Mouse (Mus musculus) MEL (cell line): ENCODE data around the gene Nrtn. TPM values are rescaled to one million over a fixed set of nuclear protein-coding genes. Genes with fewer than 3 reads are reported as not detected.

Experiments
- DNase-seq: peaks from one replicate; pipeline ENCODE4 v3.0.0; 2011; ENCODE audit warnings: low read depth, low spot score
- H3K27ac ChIP-seq: 2 replicates; pipeline ENCODE4 v1.5.1; 2012; ENCODE audit warnings: low read depth, mild to moderate bottlenecking, control low read depth, low read length, moderate library complexity; ENCODE audit not compliant: control insufficient read depth
- H3K27me3 ChIP-seq, 2 experiments: fragments of 150-350 bp in 1 of 2; sonication (generic) in 1 of 2; 2 replicates each; pipeline ENCODE4 v1.6.1; 2012; ENCODE audit warnings: low read length in 2 of 2, mild to moderate bottlenecking in 2 of 2, improper control_type of control experiment in 1 of 2, moderate library complexity in 1 of 2; ENCODE audit not compliant: insufficient read depth in 2 of 2, control insufficient read depth in 1 of 2
- H3K36me3 ChIP-seq, 2 experiments: 2 replicates each; pipeline ENCODE4 v1.6.1; 2012 to 2014; ENCODE audit warnings: low read length in 2 of 2, improper control_type of control experiment in 1 of 2, inconsistent platforms in 1 of 2, mild to moderate bottlenecking in 1 of 2; ENCODE audit not compliant: insufficient read depth in 2 of 2, control insufficient read depth in 1 of 2
- H3K4me1 ChIP-seq, 2 experiments: fragments of 150-350 bp in 1 of 2; sonication (generic) in 1 of 2; 2 replicates each; pipeline ENCODE4 v1.6.1; 2012; ENCODE audit warnings: low read length in 2 of 2, improper control_type of control experiment in 1 of 2, mild to moderate bottlenecking in 1 of 2; ENCODE audit not compliant: insufficient read depth in 2 of 2, control insufficient read depth in 1 of 2
- H3K4me3 ChIP-seq, 2 experiments: fragments of 150-350 bp in 1 of 2; sonication (generic) in 1 of 2; 2 replicates each; pipeline ENCODE4 v1.5.1; 2012; ENCODE audit warnings: low read depth in 2 of 2, low read length in 2 of 2, mild to moderate bottlenecking in 2 of 2, moderate library complexity in 2 of 2, control low read depth in 1 of 2, improper control_type of control experiment in 1 of 2; ENCODE audit not compliant: control insufficient read depth in 1 of 2, insufficient read depth in 1 of 2
- H3K79me2 ChIP-seq: 2 replicates; pipeline ENCODE4 v1.6.1; 2012; ENCODE audit warnings: mild to moderate bottlenecking, low read length, moderate library complexity; ENCODE audit not compliant: control insufficient read depth, poor library complexity, insufficient read depth
- H3K9ac ChIP-seq: 2 replicates; pipeline ENCODE4 v1.6.1; 2012; ENCODE audit warnings: low read depth, mild to moderate bottlenecking, control low read depth, low read length, moderate library complexity; ENCODE audit not compliant: control insufficient read depth, poor library complexity, severe bottlenecking
- H3K9me3 ChIP-seq: fragments of 150-350 bp; sonication (generic); replicated peaks from 2 replicates; pipeline ENCODE4 v1.6.1; 2012; ENCODE audit warnings: mild to moderate bottlenecking, low read length, improper control_type of control experiment, moderate library complexity; ENCODE audit not compliant: insufficient read depth
- BHLHE40 ChIP-seq: IDR thresholded peaks from 2 replicates; pipeline ENCODE4 v1.6.1; 2012; ENCODE audit warnings: low read depth, mild to moderate bottlenecking, inconsistent platforms, low read length, improper control_type of control experiment, borderline replicate concordance
- CHD2 ChIP-seq: IDR thresholded peaks from 2 replicates; pipeline ENCODE4 v1.6.1; 2011; ENCODE audit warnings: low read length, improper control_type of control experiment
- CTCF ChIP-seq, 3 experiments: IDR thresholded peaks in 2 of 3; conservative IDR thresholded peaks in 1 of 3; 2 replicates each; pipeline ENCODE4 v1.5.1; 2011 to 2012; ENCODE audit warnings: low read length in 3 of 3, low read depth in 2 of 3, mild to moderate bottlenecking in 2 of 3, improper control_type of control experiment in 1 of 3, inconsistent platforms in 1 of 3, mixed read lengths in 1 of 3, moderate library complexity in 1 of 3; ENCODE audit not compliant: control insufficient read depth in 1 of 3, insufficient read depth in 1 of 3, poor library complexity in 1 of 3, severe bottlenecking in 1 of 3
- E2F4 ChIP-seq: IDR thresholded peaks from 2 replicates; pipeline ENCODE4 v1.6.1; 2011; ENCODE audit warnings: low read depth, low read length, improper control_type of control experiment, borderline replicate concordance
- EP300 ChIP-seq, 2 experiments: IDR thresholded peaks; 2 replicates each; pipeline ENCODE4 v1.6.1; 2011; ENCODE audit warnings: improper control_type of control experiment in 2 of 2, low read length in 2 of 2, low read depth in 1 of 2, mild to moderate bottlenecking in 1 of 2
- ETS1 ChIP-seq: IDR thresholded peaks from 2 replicates; pipeline ENCODE4 v1.6.1; 2012; ENCODE audit warnings: low read depth, mild to moderate bottlenecking, inconsistent platforms, low read length, improper control_type of control experiment, moderate library complexity
- GATA1 ChIP-seq: IDR thresholded peaks from 2 replicates; pipeline ENCODE4 v1.6.1; 2011; ENCODE audit warnings: low read depth, low read length, improper control_type of control experiment
- MAFK ChIP-seq: IDR thresholded peaks from 2 replicates; pipeline ENCODE4 v1.6.1; 2011; ENCODE audit warnings: low read depth, mild to moderate bottlenecking, low read length, improper control_type of control experiment, borderline replicate concordance
- MAX ChIP-seq: IDR thresholded peaks from 2 replicates; pipeline ENCODE4 v1.6.1; 2011; ENCODE audit warnings: low read length, improper control_type of control experiment
- MEF2A ChIP-seq: IDR thresholded peaks from 2 replicates; pipeline ENCODE4 v1.6.1; 2014; ENCODE audit warnings: low read depth, mild to moderate bottlenecking, inconsistent platforms, low read length, improper control_type of control experiment; ENCODE audit not compliant: poor library complexity, insufficient replicate concordance, severe bottlenecking; ENCODE audit errors: extremely low read depth
- MXI1 ChIP-seq: IDR thresholded peaks from 2 replicates; pipeline ENCODE4 v1.6.1; 2011; ENCODE audit warnings: mild to moderate bottlenecking, low read depth, low read length, improper control_type of control experiment
- NELFE ChIP-seq: IDR thresholded peaks from 2 replicates; pipeline ENCODE4 v1.6.1; 2011; ENCODE audit warnings: low read depth, low read length, improper control_type of control experiment
- NRF1 ChIP-seq: IDR thresholded peaks from 2 replicates; pipeline ENCODE4 v1.6.1; 2014; ENCODE audit warnings: low read depth, mild to moderate bottlenecking, inconsistent platforms, low read length, improper control_type of control experiment, moderate library complexity; ENCODE audit not compliant: poor library complexity, insufficient read depth, severe bottlenecking
- POLR2A ChIP-seq, 2 experiments: IDR thresholded peaks; 2 replicates each; pipeline ENCODE4 v1.6.1; 2011 to 2012; ENCODE audit warnings: low read length in 2 of 2, mild to moderate bottlenecking in 2 of 2, control low read depth in 1 of 2, improper control_type of control experiment in 1 of 2, low read depth in 1 of 2, moderate library complexity in 1 of 2; ENCODE audit not compliant: control insufficient read depth in 1 of 2, insufficient read depth in 1 of 2, poor library complexity in 1 of 2
- POLR2AphosphoS2 ChIP-seq: IDR thresholded peaks from 2 replicates; pipeline ENCODE4 v1.6.1; 2011; ENCODE audit warnings: low read length, improper control_type of control experiment
- POLR2AphosphoS5 ChIP-seq: IDR thresholded peaks from 2 replicates; pipeline ENCODE4 v1.6.1; 2012; ENCODE audit warnings: low read depth, borderline replicate concordance, mild to moderate bottlenecking, inconsistent platforms, low read length, moderate library complexity, mixed read lengths
- RAD21 ChIP-seq: IDR thresholded peaks from 2 replicates; pipeline ENCODE4 v1.6.1; 2011; ENCODE audit warnings: mild to moderate bottlenecking, low read depth, low read length, improper control_type of control experiment
- SIN3A ChIP-seq: IDR thresholded peaks from 2 replicates; pipeline ENCODE4 v1.6.1; 2012; ENCODE audit warnings: low read length, improper control_type of control experiment, inconsistent platforms
- SMC3 ChIP-seq: IDR thresholded peaks from 2 replicates; pipeline ENCODE4 v1.6.1; 2011; ENCODE audit warnings: low read depth, low read length, improper control_type of control experiment
- TAL1 ChIP-seq: IDR thresholded peaks from 2 replicates; pipeline ENCODE4 v1.6.1; 2012; ENCODE audit warnings: mild to moderate bottlenecking, inconsistent platforms, low read length, moderate library complexity, mixed read lengths
- TBP ChIP-seq: IDR thresholded peaks from 2 replicates; pipeline ENCODE4 v1.8.0; 2011; ENCODE audit warnings: low read depth, low read length, improper control_type of control experiment
- TCF12 ChIP-seq: IDR thresholded peaks from 2 replicates; pipeline ENCODE4 v1.6.1; 2014; ENCODE audit warnings: low read depth, mild to moderate bottlenecking, inconsistent platforms, low read length, improper control_type of control experiment, moderate library complexity
- USF1 ChIP-seq: IDR thresholded peaks from 2 replicates; pipeline ENCODE4 v1.6.1; 2014; ENCODE audit warnings: low read depth, mild to moderate bottlenecking, inconsistent platforms, low read length, improper control_type of control experiment, moderate library complexity
- USF2 ChIP-seq, 2 experiments: IDR thresholded peaks; 2 replicates each; pipeline ENCODE4 v1.6.1; 2011 to 2012; ENCODE audit warnings: improper control_type of control experiment in 2 of 2, low read length in 2 of 2, borderline replicate concordance in 1 of 2, inconsistent platforms in 1 of 2, low read depth in 1 of 2, mild to moderate bottlenecking in 1 of 2; ENCODE audit not compliant: insufficient read depth in 1 of 2
- ZC3H11A ChIP-seq: IDR thresholded peaks from 2 replicates; pipeline ENCODE4 v1.6.1; 2012; ENCODE audit warnings: low read depth, mild to moderate bottlenecking, inconsistent platforms, low read length, improper control_type of control experiment
- ZKSCAN1 ChIP-seq: IDR thresholded peaks from 2 replicates; pipeline ENCODE4 v1.6.1; 2012; ENCODE audit warnings: low read depth, mild to moderate bottlenecking, inconsistent platforms, low read length, improper control_type of control experiment, moderate library complexity
- ZMIZ1 ChIP-seq: IDR thresholded peaks from 2 replicates; pipeline ENCODE4 v1.6.1; 2012; ENCODE audit warnings: low read depth, mild to moderate bottlenecking, inconsistent platforms, low read length, improper control_type of control experiment, moderate library complexity
- polyA plus RNA-seq, 2 experiments: library from polyadenylated mRNA; stranded (reverse) in 1 of 2; unstranded in 1 of 2; fragments of >175 nt in 1 of 2; fragments of >200 nt in 1 of 2; gene quantifications; 2 replicates each; pipeline versions ENCODE4 v1.2.1 to v1.2.4; 2012; ENCODE audit warnings: low replicate concordance in 2 of 2, low read depth in 1 of 2; ENCODE audit not compliant: insufficient read length in 2 of 2, insufficient read depth in 1 of 2, missing spikeins in 1 of 2
- total RNA-seq: library from RNA; depleted of rRNA; stranded (reverse); fragments of 300-350 nt; gene quantifications from 2 replicates; pipeline ENCODE4 v1.2.3, GENCODE M21; 2012

The Nrtn gene
- total and polyA plus RNA-seq, 3 experiments: 10.9 to 11.8 TPM; not detected in 1

DNA sequence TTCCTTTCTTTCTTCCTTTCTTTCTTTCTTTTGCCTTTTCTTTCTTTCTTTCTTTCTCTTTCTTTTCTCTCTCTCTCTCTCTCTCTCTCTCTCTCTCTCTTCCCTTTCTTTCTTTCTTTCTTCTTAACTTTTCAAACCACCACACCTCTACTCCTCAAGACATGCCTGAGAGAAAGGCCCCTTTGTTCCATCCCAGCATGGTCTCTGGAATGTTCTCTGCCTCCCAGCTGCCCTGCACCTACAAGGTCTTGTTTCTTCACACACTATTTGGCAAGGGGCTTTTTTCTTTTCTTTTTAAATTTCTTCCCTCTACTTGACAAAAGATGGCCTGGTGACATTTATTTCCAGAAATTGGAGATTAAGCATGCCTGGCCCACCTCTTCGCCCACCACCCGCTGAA lies 27.7 kb downstream of the Nrtn start:
- no peak overlapping the region for H3K4me3 ChIP-seq
- H3K4me1 ChIP-seq: no peaks in the 10 kb centered on the region
- TF ChIP-seq SIN3A (no peak), BHLHE40 (no peak), TCF12 (no peak), MAX (no peak), MEF2A (no peak), GATA1 (no peak), MXI1 (no peak), TBP (no peak), ZC3H11A (no peak), SMC3 (no peak), POLR2A (IDR thresholded peaks at IDR 0.05; ENCODE audit: control insufficient read depth in 1 of 2, insufficient read depth in 1 of 2, low read depth in 1 of 2, low read length in 2 of 2, poor library complexity in 1 of 2) (no peak), RAD21 (no peak), MAFK (no peak), EP300 (IDR thresholded peaks at IDR 0.05; ENCODE audit: low read depth in 1 of 2, low read length in 2 of 2) (no peak)
- H3K79me2 ChIP-seq: no peaks in the 10 kb centered on the region
- no peak overlapping the region for H3K27ac ChIP-seq
- H3K27me3 ChIP-seq: peaks cover 0 to 1% of the 10 kb centered on the region in 2 experiments; a peak in 3 of 4 replicates
- no peaks in the 10 kb centered on the region for H3K9me3 ChIP-seq
- H3K36me3 ChIP-seq: no peaks in the 10 kb centered on the region
- no peak overlapping the region for H3K9ac ChIP-seq
- DNase-seq: no peak

- no peak for TF ChIP-seq BHLHE40
- TF ChIP-seq SMC3: no peak
- TF ChIP-seq TCF12: no peak
- TF ChIP-seq CTCF (IDR thresholded peaks at IDR 0.05 in 2 of 3, conservative IDR thresholded peaks at IDR 0.05 in 1 of 3; ENCODE audit: control insufficient read depth in 1 of 3, insufficient read depth in 1 of 3, low read depth in 2 of 3, low read length in 3 of 3, poor library complexity in 1 of 3, severe bottlenecking in 1 of 3): no peak
- no peak for TF ChIP-seq POLR2AphosphoS5
- no peak for TF ChIP-seq POLR2AphosphoS2
- no peak for TF ChIP-seq GATA1
- no peak for TF ChIP-seq NRF1
- TF ChIP-seq SIN3A: no peak
- no peak for TF ChIP-seq USF2 (IDR thresholded peaks at IDR 0.05; ENCODE audit: borderline replicate concordance in 1 of 2, insufficient read depth in 1 of 2, low read depth in 1 of 2, low read length in 2 of 2)
- TF ChIP-seq NELFE: no peak
- no peak for TF ChIP-seq ETS1
- TF ChIP-seq TBP: no peak
- no peak for TF ChIP-seq TAL1
- no peak for TF ChIP-seq ZMIZ1
- no peak for TF ChIP-seq ZKSCAN1
- TF ChIP-seq CHD2: no peak
- TF ChIP-seq E2F4: no peak
- TF ChIP-seq USF1: no peak
- H3K4me3 ChIP-seq: no peak overlapping the region
- peaks cover 0 to 1% of the 10 kb centered on the region in 2 experiments; a peak in 3 of 4 replicates for H3K27me3 ChIP-seq
- DNase-seq: no peak
- H3K4me1 ChIP-seq: no peaks in the 10 kb centered on the region
- no peak overlapping the region for H3K27ac ChIP-seq
- H3K9me3 ChIP-seq: no peaks in the 10 kb centered on the region
- no peak overlapping the region for H3K9ac ChIP-seq
- no peaks in the 10 kb centered on the region for H3K79me2 ChIP-seq
- no peaks in the 10 kb centered on the region for H3K36me3 ChIP-seq
Measured at GRCm38 (mm10) chr17:56729151-56729550, 28.2 kb downstream of the Nrtn start.
